ENCODE assay signal across 13 mouse cellular contexts in the genomic region with DNA sequence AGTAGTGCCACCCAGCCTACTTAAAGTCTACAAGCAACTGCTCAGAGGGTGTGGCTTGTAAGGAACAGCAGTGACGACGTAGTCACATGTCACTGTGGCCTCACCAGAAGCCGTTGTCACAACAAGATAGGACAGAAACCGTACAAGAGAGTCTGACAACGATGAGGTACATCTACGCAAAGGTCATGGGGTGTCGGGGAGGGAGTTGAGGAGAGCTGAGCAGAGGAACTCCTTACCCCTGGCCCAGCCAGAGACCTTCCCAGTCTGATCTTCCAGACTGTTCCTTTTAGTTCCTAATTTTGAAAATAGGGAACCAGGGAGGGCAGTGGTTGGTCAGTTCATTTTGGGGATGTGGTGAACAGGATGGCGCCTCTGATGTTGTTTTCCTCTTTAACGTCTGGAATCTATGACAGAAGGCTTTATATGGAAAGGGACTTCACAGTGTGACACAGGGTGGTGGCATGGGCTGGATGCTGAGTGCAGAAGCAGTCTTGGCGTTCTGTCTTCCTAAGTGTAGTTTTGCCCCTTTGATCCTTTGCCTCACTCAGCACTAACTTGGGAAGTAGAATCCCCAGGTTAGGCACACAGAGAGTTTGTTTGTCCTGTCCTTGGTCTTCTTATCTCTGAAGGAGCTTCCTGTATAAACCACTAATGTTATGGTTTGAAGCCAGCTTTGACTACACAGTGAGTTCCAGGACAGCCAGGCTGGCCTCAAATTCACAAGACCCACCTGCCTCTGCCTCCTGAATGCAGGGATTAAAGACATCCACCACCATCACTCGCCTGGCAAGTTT.
DNase-seq lines count a peak whose midpoint lies in the region; ATAC-seq lines count a peak whose summit lies in the region.
"Had no signal": no experiment of that assay in that cellular context is flagged by ENCODE, and none has a peak within 500 bp of the region (broad histone marks: within the 10 kb centered on the region; RNA-seq: fewer than 3 reads in every experiment).

No protein-coding gene starts in this region.

- 59% methylated on average over 11 of the region's 11 CpGs for WGBS in heart, embryonic 14.5 days
- WGBS in liver, embryonic 13.5 days (ENCODE audit: insufficient replicate concordance): 20% methylated on average over 11 of the region's 11 CpGs
- 95% methylated on average over 11 of the region's 11 CpGs for WGBS in midbrain, embryonic 15.5 days

- no peak overlapping the region for H3K27ac ChIP-seq in heart, embryonic 14.5 days (replicated peaks in 1 of 2; ENCODE audit: control insufficient read depth in 1 of 2, insufficient read depth in 1 of 2, low read depth in 2 of 2, low read length in 2 of 2)
- H3K27ac ChIP-seq in liver, embryonic 13.5 days: peak overlapping the region; percentile 84
- no peak overlapping the region for H3K27ac ChIP-seq in midbrain, embryonic 15.5 days
- H3K27ac ChIP-seq: neural tube, embryonic 12.5 days had no signal

- no peaks in the 10 kb centered on the region for H3K36me3 ChIP-seq in heart, embryonic 14.5 days (ENCODE audit: control insufficient read depth, insufficient read depth, low read length)
- no peaks in the 10 kb centered on the region for H3K36me3 ChIP-seq in liver, embryonic 13.5 days
- H3K36me3 ChIP-seq in midbrain, embryonic 15.5 days (replicated peaks): no peaks in the 10 kb centered on the region
- H3K36me3 ChIP-seq: neural tube, embryonic 12.5 days had no signal

- intact Hi-C loops in heart, postnatal 36 days (cut with DNase I): no loop called here

- DNase-seq in heart, postnatal 36 days: no peak
- DNase-seq in c-Kit-positive CD71-negative TER-119-negative erythroid progenitor cells, embryonic 14.5 days (ENCODE audit: low read depth): peak; percentile 34
- DNase-seq in liver, embryonic 13.5 days: peak; percentile 67
- DNase-seq in thymus, postnatal 36 days: no peak
- DNase-seq in frontal cortex, postnatal 36 days (ENCODE audit: low spot score in 2 of 2): no peak
- DNase-seq: B cell, adult 2 months; embryo, embryonic 11 days; kidney, adult 8-10 months; left cerebral cortex, postnatal 4 days had no signal

- no peaks in the 10 kb centered on the region for H3K27me3 ChIP-seq in heart, embryonic 14.5 days (ENCODE audit: control insufficient read depth, insufficient read depth, low read length)
- H3K27me3 ChIP-seq in liver, embryonic 13.5 days: no peaks in the 10 kb centered on the region
- no peaks in the 10 kb centered on the region for H3K27me3 ChIP-seq in midbrain, embryonic 15.5 days (replicated peaks)
- H3K27me3 ChIP-seq: neural tube, embryonic 12.5 days had no signal

- no peak overlapping the region for H3K4me2 ChIP-seq in heart, embryonic 14.5 days (ENCODE audit: low read length)
- H3K4me2 ChIP-seq in liver, embryonic 13.5 days: peak overlapping the region; percentile 61
- H3K4me2 ChIP-seq in midbrain, embryonic 15.5 days: no peak overlapping the region
- H3K4me2 ChIP-seq: neural tube, embryonic 12.5 days had no signal

- H3K9ac ChIP-seq in heart, embryonic 14.5 days (ENCODE audit: low read length): no peak overlapping the region
- H3K9ac ChIP-seq in liver, embryonic 13.5 days: peak overlapping the region; percentile 62
- H3K9ac ChIP-seq in midbrain, embryonic 15.5 days: no peak overlapping the region
- H3K9ac ChIP-seq: neural tube, embryonic 12.5 days had no signal

- H3K9me3 ChIP-seq in heart, embryonic 14.5 days (ENCODE audit: control insufficient read depth, low read length): no peaks in the 10 kb centered on the region
- H3K9me3 ChIP-seq in liver, embryonic 13.5 days (replicated peaks): no peaks in the 10 kb centered on the region
- H3K9me3 ChIP-seq in midbrain, embryonic 15.5 days: no peaks in the 10 kb centered on the region
- H3K9me3 ChIP-seq: neural tube, embryonic 12.5 days had no signal

- peak; percentile 20; the same call in 1 of the 2 replicates for ATAC-seq in heart, embryonic 14.5 days (ENCODE audit: insufficient number of reproducible peaks, insufficient read depth, low FRiP score, low read depth)
- ATAC-seq in liver, embryonic 13.5 days (ENCODE audit: low read depth): peak; percentile 91
- ATAC-seq in monocyte, adult 5-6 weeks (replicated peaks; ENCODE audit: insufficient number of reproducible peaks, low FRiP score, low TSS enrichment, poor library complexity, severe bottlenecking): peak; percentile 81
- ATAC-seq in midbrain, embryonic 15.5 days (replicated peaks): no peak

- no peak overlapping the region for H3K4me3 ChIP-seq in heart, embryonic 14.5 days (ENCODE audit: control insufficient read depth in 1 of 2, insufficient read depth in 1 of 2, low read depth in 1 of 2, low read length in 2 of 2)
- peak overlapping the region; percentile 43 for H3K4me3 ChIP-seq in liver, embryonic 13.5 days (replicated peaks)
- H3K4me3 ChIP-seq in midbrain, embryonic 15.5 days: no peak overlapping the region
- H3K4me3 ChIP-seq: neural tube, embryonic 12.5 days had no signal

- H3K4me1 ChIP-seq in heart, embryonic 14.5 days (ENCODE audit: control insufficient read depth in 2 of 2, insufficient read depth in 2 of 2, low read length in 2 of 2): peaks cover 25 to 33% of the 10 kb centered on the region in 2 experiments
- H3K4me1 ChIP-seq in liver, embryonic 13.5 days (replicated peaks): peaks cover 70% of the 10 kb centered on the region
- H3K4me1 ChIP-seq in midbrain, embryonic 15.5 days: peaks cover 11% of the 10 kb centered on the region

Comparison
In these comparisons a context has a peak if more than half of its experiments do, and no peak if none do; other contexts are left out.
1. DNase-seq: peak in c-Kit-positive CD71-negative TER-119-negative erythroid progenitor cells, embryonic 14.5 days (single experiment) and liver, embryonic 13.5 days (single experiment); none in heart, postnatal 36 days (0 of 2), thymus, postnatal 36 days (0 of 2) and frontal cortex, postnatal 36 days (0 of 2).